Comparison of ENCODE assay signal across 31 mouse cellular contexts in genomic region chr13:56386411-56386810, GRCm38 (mm10). TPM values are rescaled to one million over a fixed set of nuclear protein-coding genes. Genes with fewer than 3 reads are reported as not detected.
A peak's percentile ranks its signal among the peaks of the same experiment; 100 is the strongest.
DNase-seq lines count a peak whose midpoint lies in the region; ATAC-seq and TF ChIP-seq lines count a peak whose summit lies in the region.
"Had no signal": no experiment of that assay in that cellular context is flagged by ENCODE, and none has a peak within 500 bp of the region (broad histone marks: within the 10 kb centered on the region; RNA-seq: fewer than 3 reads in every experiment).

No protein-coding gene starts in this region.

- no peak overlapping the region for H3K4me3 ChIP-seq in lung, embryonic 15.5 days
- H3K4me3 ChIP-seq in lung, adult 2 months (replicated peaks; ENCODE audit: extremely low read depth, low read depth, low read length), result no peak overlapping the region
- H3K4me3 ChIP-seq in hindbrain, embryonic 16.5 days (ENCODE audit: low read length), result no peak overlapping the region
- H3K4me3 ChIP-seq: heart, embryonic 10.5 days; hindbrain, embryonic 10.5 days; midbrain, embryonic 12.5 days had no signal

- H3K27me3 ChIP-seq in lung, embryonic 15.5 days, result no peaks in the 10 kb centered on the region
- no peaks in the 10 kb centered on the region for H3K27me3 ChIP-seq in hindbrain, embryonic 16.5 days (replicated peaks; ENCODE audit: control insufficient read depth, insufficient read depth, low read length)
- H3K27me3 ChIP-seq: midbrain, embryonic 12.5 days had no signal

- no peaks in the 10 kb centered on the region for H3K36me3 ChIP-seq in lung, embryonic 15.5 days
- H3K36me3 ChIP-seq in hindbrain, embryonic 16.5 days (ENCODE audit: control insufficient read depth, insufficient read depth, low read length), result no peaks in the 10 kb centered on the region
- H3K36me3 ChIP-seq: heart, embryonic 10.5 days; hindbrain, embryonic 10.5 days; midbrain, embryonic 12.5 days had no signal

- WGBS in lung, embryonic 15.5 days, result 34% methylated on average over 9 of the region's 9 CpGs
- 52% methylated on average over 9 of the region's 9 CpGs for WGBS in lung, adult 2 months
- WGBS in hindbrain, embryonic 16.5 days, result 61% methylated on average over 9 of the region's 9 CpGs

- peak; percentile 38; the same call in 1 of the 2 replicates for ATAC-seq in lung, embryonic 15.5 days (ENCODE audit: borderline replicate concordance, extremely low read depth, low FRiP score, low TSS enrichment)
- ATAC-seq in hindbrain, embryonic 16.5 days, result no peak
- ATAC-seq: forebrain, embryonic 16.5 days had no signal

- TF ChIP-seq POLR2A in lung, adult 2 months (IDR thresholded peaks at IDR 0.05; ENCODE audit: borderline replicate concordance, extremely low read depth, low read depth, low read length), result no peak

- no peak for TF ChIP-seq CTCF in lung, adult 2 months (IDR thresholded peaks at IDR 0.05; ENCODE audit: insufficient read depth, low read length)

- DNase-seq in gastrocnemius, postnatal 25 days, result peak; percentile 32
- no peak for DNase-seq in gastrocnemius, adult 8-10 months (ENCODE audit: low spot score in 2 of 2)
- no peak for DNase-seq in lung, adult 2 months
- peak; percentile 8 for DNase-seq in urinary bladder, postnatal 14 days (ENCODE audit: low spot score)
- no peak for DNase-seq in urinary bladder, postnatal 4 days (ENCODE audit: low spot score in 2 of 2)
- DNase-seq: adrenal gland, postnatal 14 days; cerebellum, adult 11 months; cerebellum, postnatal 10 days; embryo, embryonic 11 days; kidney, adult 18-20 months; kidney, postnatal 14 days; liver; thymus, postnatal 25 days had no signal

- no peaks in the 10 kb centered on the region for H3K9me3 ChIP-seq in lung, embryonic 15.5 days
- no peaks in the 10 kb centered on the region for H3K9me3 ChIP-seq in hindbrain, embryonic 16.5 days (ENCODE audit: control insufficient read depth, low read length)
- H3K9me3 ChIP-seq: heart, embryonic 10.5 days; hindbrain, embryonic 10.5 days; midbrain, embryonic 12.5 days had no signal

- H3K4me2 ChIP-seq in lung, embryonic 15.5 days, result no peak overlapping the region
- no peak overlapping the region for H3K4me2 ChIP-seq in hindbrain, embryonic 16.5 days (ENCODE audit: low read length)
- H3K4me2 ChIP-seq: midbrain, embryonic 12.5 days had no signal

- H3K9ac ChIP-seq in lung, embryonic 15.5 days, result no peak overlapping the region
- H3K9ac ChIP-seq in hindbrain, embryonic 16.5 days (ENCODE audit: low read depth, low read length), result no peak overlapping the region
- H3K9ac ChIP-seq: midbrain, embryonic 12.5 days had no signal

- H3K4me1 ChIP-seq in lung, embryonic 15.5 days, result peaks cover 22% of the 10 kb centered on the region; the same call in 1 of the 2 replicates
- no peaks in the 10 kb centered on the region for H3K4me1 ChIP-seq in lung, adult 2 months (ENCODE audit: control insufficient read depth, insufficient read depth, low read length)
- H3K4me1 ChIP-seq in hindbrain, embryonic 16.5 days (ENCODE audit: control insufficient read depth, insufficient read depth, low read depth, low read length), result no peaks in the 10 kb centered on the region; the same call in 1 of the 2 replicates
- H3K4me1 ChIP-seq: heart, embryonic 10.5 days; midbrain, embryonic 12.5 days had no signal

- peak overlapping the region; percentile 19; the same call in 1 of the 2 replicates for H3K27ac ChIP-seq in lung, embryonic 15.5 days
- H3K27ac ChIP-seq in hindbrain, embryonic 16.5 days (ENCODE audit: low read depth, low read length), result no peak overlapping the region
- H3K27ac ChIP-seq: heart, embryonic 10.5 days; hindbrain, embryonic 10.5 days; midbrain, embryonic 12.5 days had no signal

RNA-seq across cellular contexts. Expression of gene Gm3045, which starts 40.0 kb away (rescaled TPM):
- total RNA-seq in gastrocnemius, postnatal 25 days (2021), result not detected
- total RNA-seq in gastrocnemius, adult 8-10 months (2022), result not detected
- not detected in 2 replicates for polyA plus RNA-seq in lung, embryonic 15.5 days (2015; fragmentation: Nextera tagmentation; extraction: Ambion mirVana)
- 0.06 TPM in 1 of 2 replicates, not detected in the other for polyA plus RNA-seq in lung, adult 2 months (2012; rRNA removed)
- not detected in 2 replicates for polyA plus RNA-seq in hindbrain, embryonic 16.5 days (2015; fragmentation: Nextera tagmentation; extraction: Ambion mirVana)
- total RNA-seq: adrenal gland, postnatal 14 days; CH12.LX; layer of hippocampus, adult 8-10 months; left cerebral cortex, postnatal 10 days; megakaryocyte progenitor cell, adult 5-6 weeks; MEL; monocyte, adult 5-6 weeks had no signal
- polyA plus RNA-seq: embryonic facial prominence, embryonic 14.5 days; forebrain, embryonic 16.5 days; gonadal fat pad, adult 2 months; heart, embryonic 10.5 days; heart, postnatal 0 days; hindbrain, embryonic 10.5 days; liver, embryonic 16.5 days; midbrain, embryonic 12.5 days; neural tube, embryonic 11.5 days; small intestine, adult 2 months had no signal

RNA-seq across cellular contexts. Expression of gene Slc25a48, which starts 51.7 kb away (rescaled TPM):
- total RNA-seq in gastrocnemius, postnatal 25 days (2021), result not detected
- under 1 TPM in 1 of 4 experiments, not detected in 3; 0.11 TPM for total RNA-seq in gastrocnemius, adult 8-10 months (2022)
- polyA plus RNA-seq in lung, embryonic 15.5 days (2015; fragmentation: Nextera tagmentation; extraction: Ambion mirVana), result 0.14 and 0.26 TPM in 2 replicates
- polyA plus RNA-seq in lung, adult 2 months (2012; rRNA removed), result 0.24 and 0.51 TPM in 2 replicates
- 0.06 TPM in 1 of 2 replicates, not detected in the other for polyA plus RNA-seq in hindbrain, embryonic 16.5 days (2015; fragmentation: Nextera tagmentation; extraction: Ambion mirVana)
- total RNA-seq: CH12.LX; megakaryocyte progenitor cell, adult 5-6 weeks; MEL; monocyte, adult 5-6 weeks had no signal
- polyA plus RNA-seq: forebrain, embryonic 16.5 days; heart, postnatal 0 days; midbrain, embryonic 12.5 days had no signal

Comparison
In these comparisons a context has a peak if more than half of its experiments do, and no peak if none do; other contexts are left out.
1. DNase-seq: peak in gastrocnemius, postnatal 25 days (single experiment) and urinary bladder, postnatal 14 days (single experiment); none in gastrocnemius, adult 8-10 months (0 of 2), lung, adult 2 months (single experiment) and urinary bladder, postnatal 4 days (0 of 2).